Mouse (Mus musculus): Measurements from ENCODE around the gene Arnt2. TPM values are rescaled to one million over a fixed set of nuclear protein-coding genes. Genes with fewer than 3 reads are reported as not detected.

Gene Arnt2
- polyA plus RNA-seq, 1 experiment from 2014 or later, result 17.0 TPM

- Histone ChIP-seq H3K9me3 (no peaks in the 10 kb centered on the region), H3K36me3 (no peaks in the 10 kb centered on the region), H3K4me2 (no peak overlapping the region), H3K9ac (no peak overlapping the region), H3K4me3 (no peak overlapping the region), H3K4me1 (peaks cover 12% of the 10 kb centered on the region), H3K27ac (no peak overlapping the region), H3K27me3 (no peaks in the 10 kb centered on the region)
- 92% methylated on average over 3 of the region's 3 CpGs for WGBS
- ATAC-seq (ENCODE audit: insufficient number of reproducible peaks, insufficient read depth, low FRiP score, low TSS enrichment, low read depth), result no peak
Measured at GRCm38 (mm10) chr7:84396581-84396980, 13.4 kb downstream of the Arnt2 start.

GRCm38 (mm10) chr7:84387826-84388225, 22.1 kb downstream of the Arnt2 start:
- Histone ChIP-seq H3K36me3 (no peaks in the 10 kb centered on the region), H3K4me2 (no peak overlapping the region), H3K9ac (no peak overlapping the region), H3K4me3 (no peak overlapping the region), H3K4me1 (no peaks in the 10 kb centered on the region), H3K27ac (no peak overlapping the region), H3K9me3 (no peaks in the 10 kb centered on the region), H3K27me3 (no peaks in the 10 kb centered on the region)
- 58% methylated on average over 3 of the region's 3 CpGs for WGBS
- ATAC-seq (ENCODE audit: insufficient number of reproducible peaks, insufficient read depth, low FRiP score, low TSS enrichment, low read depth), result no peak

GRCm38 (mm10) chr7:84386472-84386871, 23.5 kb downstream of the Arnt2 start:
- ATAC-seq (ENCODE audit: insufficient number of reproducible peaks, insufficient read depth, low FRiP score, low TSS enrichment, low read depth), result no peak
- no peaks in the 10 kb centered on the region for H3K36me3 ChIP-seq
- no peak overlapping the region for H3K4me3 ChIP-seq
- H3K9ac ChIP-seq, result no peak overlapping the region
- H3K4me2 ChIP-seq, result no peak overlapping the region
- no peaks in the 10 kb centered on the region for H3K27me3 ChIP-seq
- H3K9me3 ChIP-seq, result no peaks in the 10 kb centered on the region
- H3K4me1 ChIP-seq, result no peaks in the 10 kb centered on the region
- 84% methylated on average over 1 of the region's 1 CpGs for whole genome bisulfite sequencing
- H3K27ac ChIP-seq, result no peak overlapping the region

- Histone ChIP-seq H3K27me3 (no peaks in the 10 kb centered on the region), H3K36me3 (no peaks in the 10 kb centered on the region), H3K27ac (no peak overlapping the region), H3K4me2 (no peak overlapping the region), H3K4me1 (no peaks in the 10 kb centered on the region), H3K4me3 (no peak overlapping the region), H3K9me3 (no peaks in the 10 kb centered on the region), H3K9ac (no peak overlapping the region)
- WGBS, result 91% methylated on average over 4 of the region's 4 CpGs
- no peak for ATAC-seq (ENCODE audit: insufficient number of reproducible peaks, insufficient read depth, low FRiP score, low TSS enrichment, low read depth)
Measured at GRCm38 (mm10) chr7:84384778-84385177, 25.2 kb downstream of the Arnt2 start.

- H3K4me2 ChIP-seq, result no peak overlapping the region
- no peak overlapping the region for H3K9ac ChIP-seq
- no peak overlapping the region for H3K27ac ChIP-seq
- H3K36me3 ChIP-seq, result no peaks in the 10 kb centered on the region
- H3K4me1 ChIP-seq, result no peaks in the 10 kb centered on the region
- no peaks in the 10 kb centered on the region for H3K9me3 ChIP-seq
- 87% methylated on average over 7 of the region's 7 CpGs for WGBS
- H3K4me3 ChIP-seq, result no peak overlapping the region
- ATAC-seq (ENCODE audit: insufficient number of reproducible peaks, insufficient read depth, low FRiP score, low TSS enrichment, low read depth), result no peak
- H3K27me3 ChIP-seq, result no peaks in the 10 kb centered on the region
Measured at GRCm38 (mm10) chr7:84384086-84384485, 25.9 kb downstream of the Arnt2 start.

- H3K9me3 ChIP-seq, result no peaks in the 10 kb centered on the region
- H3K9ac ChIP-seq, result no peak overlapping the region
- WGBS, result 78% methylated on average over 3 of the region's 3 CpGs
- H3K4me2 ChIP-seq, result no peak overlapping the region
- no peak for ATAC-seq (ENCODE audit: insufficient number of reproducible peaks, insufficient read depth, low FRiP score, low TSS enrichment, low read depth)
- no peaks in the 10 kb centered on the region for H3K36me3 ChIP-seq
- no peak overlapping the region for H3K27ac ChIP-seq
- no peaks in the 10 kb centered on the region for H3K27me3 ChIP-seq
- no peak overlapping the region for H3K4me3 ChIP-seq
- H3K4me1 ChIP-seq, result no peaks in the 10 kb centered on the region
Measured at GRCm38 (mm10) chr7:84382346-84382745, 27.6 kb downstream of the Arnt2 start.

GRCm38 (mm10) chr7:84380810-84381209, 29.2 kb downstream of the Arnt2 start:
- Histone ChIP-seq H3K27ac (no peak overlapping the region), H3K27me3 (no peaks in the 10 kb centered on the region), H3K9ac (no peak overlapping the region), H3K4me2 (no peak overlapping the region), H3K4me3 (no peak overlapping the region), H3K36me3 (no peaks in the 10 kb centered on the region), H3K9me3 (no peaks in the 10 kb centered on the region), H3K4me1 (no peaks in the 10 kb centered on the region)
- no peak for ATAC-seq (ENCODE audit: insufficient number of reproducible peaks, insufficient read depth, low FRiP score, low TSS enrichment, low read depth)

GRCm38 (mm10) chr7:84377330-84377729, 32.6 kb downstream of the Arnt2 start:
- WGBS, result 75% methylated on average over 5 of the region's 5 CpGs

GRCm38 (mm10) chr7:84373691-84374090, 36.3 kb downstream of the Arnt2 start:
- Histone ChIP-seq H3K36me3 (no peaks in the 10 kb centered on the region), H3K9ac (no peak overlapping the region), H3K27ac (no peak overlapping the region), H3K27me3 (no peaks in the 10 kb centered on the region), H3K4me3 (no peak overlapping the region), H3K4me2 (no peak overlapping the region), H3K4me1 (peaks cover 3% of the 10 kb centered on the region; the same call in 1 of the 2 replicates), H3K9me3 (no peaks in the 10 kb centered on the region)
- no peak for ATAC-seq (ENCODE audit: insufficient number of reproducible peaks, insufficient read depth, low FRiP score, low TSS enrichment, low read depth)
- 82% methylated on average over 4 of the region's 4 CpGs for WGBS

More at GRCm38 (mm10) chr7:84377330-84377729, 32.6 kb downstream of the Arnt2 start:
- Histone ChIP-seq H3K4me2 (no peak overlapping the region), H3K27ac (no peak overlapping the region), H3K4me1 (peaks cover 3% of the 10 kb centered on the region; the same call in 1 of the 2 replicates), H3K9ac (no peak overlapping the region), H3K9me3 (no peaks in the 10 kb centered on the region), H3K27me3 (no peaks in the 10 kb centered on the region), H3K36me3 (no peaks in the 10 kb centered on the region), H3K4me3 (no peak overlapping the region)
- no peak for ATAC-seq (ENCODE audit: insufficient number of reproducible peaks, insufficient read depth, low FRiP score, low TSS enrichment, low read depth)

- Histone ChIP-seq H3K27me3 (no peaks in the 10 kb centered on the region), H3K27ac (no peak overlapping the region), H3K4me2 (no peak overlapping the region), H3K4me3 (no peak overlapping the region), H3K4me1 (peaks cover 3% of the 10 kb centered on the region; the same call in 1 of the 2 replicates), H3K9ac (no peak overlapping the region), H3K9me3 (no peaks in the 10 kb centered on the region), H3K36me3 (no peaks in the 10 kb centered on the region)
- no peak for ATAC-seq (ENCODE audit: insufficient number of reproducible peaks, insufficient read depth, low FRiP score, low TSS enrichment, low read depth)
- whole genome bisulfite sequencing, result 93% methylated on average over 1 of the region's 1 CpGs
Measured at GRCm38 (mm10) chr7:84372871-84373270, 37.1 kb downstream of the Arnt2 start.

- no peaks in the 10 kb centered on the region for H3K36me3 ChIP-seq
- H3K4me2 ChIP-seq, result no peak overlapping the region
- no peak overlapping the region for H3K9ac ChIP-seq
- H3K4me3 ChIP-seq, result no peak overlapping the region
- no peak for ATAC-seq (ENCODE audit: insufficient number of reproducible peaks, insufficient read depth, low FRiP score, low TSS enrichment, low read depth)
- no peaks in the 10 kb centered on the region for H3K9me3 ChIP-seq
- 73% methylated on average over 7 of the region's 7 CpGs for WGBS
- H3K4me1 ChIP-seq, result peaks cover 3% of the 10 kb centered on the region; the same call in 1 of the 2 replicates
- H3K27ac ChIP-seq, result no peak overlapping the region
- no peaks in the 10 kb centered on the region for H3K27me3 ChIP-seq
Measured at GRCm38 (mm10) chr7:84372280-84372679, 37.7 kb downstream of the Arnt2 start.

GRCm38 (mm10) chr7:84370911-84371592, 38.9 kb downstream of the Arnt2 start:
- Histone ChIP-seq H3K36me3 (no peaks in the 10 kb centered on the region), H3K27ac (no peak overlapping the region), H3K9ac (no peak overlapping the region), H3K4me1 (peaks cover 3% of the 10 kb centered on the region; the same call in 1 of the 2 replicates), H3K4me2 (no peak overlapping the region), H3K27me3 (no peaks in the 10 kb centered on the region), H3K4me3 (no peak overlapping the region), H3K9me3 (no peaks in the 10 kb centered on the region)
- no peak for ATAC-seq (ENCODE audit: insufficient number of reproducible peaks, insufficient read depth, low FRiP score, low TSS enrichment, low read depth)
- 90% methylated on average over 6 of the region's 6 CpGs for WGBS

All from embryonic facial prominence, embryonic 13.5 days (tissue).